Mouse (Mus musculus): Measurements from ENCODE around the gene Tstd2. TPM values are rescaled to one million over a fixed set of nuclear protein-coding genes. Genes with fewer than 3 reads are reported as not detected.

Gene Tstd2
- polyA plus RNA-seq (2016; fragmentation: Nextera tagmentation; extraction: Ambion mirVana): 51.0 and 60.9 TPM in 2 replicates

GRCm38 (mm10) chr4:46138287-46139222 lies at the start of gene Tstd2, which contains the start of gene Ncbp1:
Gene Tstd2, minus strand, starts transcription at chr4:46138694.
Gene Ncbp1, plus strand, starts transcription at chr4:46138613.
- H3K9ac ChIP-seq: peak within 1 kb of the TSS; percentile 92
- peak within 1 kb of the TSS; percentile 87 for H3K4me2 ChIP-seq (replicated peaks)
- peaks cover 13% of the 10 kb centered on the region for H3K36me3 ChIP-seq
- H3K4me3 ChIP-seq: peak within 1 kb of the TSS; percentile 92
- no peaks in the 10 kb centered on the region for H3K27me3 ChIP-seq (replicated peaks)
- ATAC-seq (ENCODE audit: low FRiP score, low read depth): peak; percentile 91
- no peaks in the 10 kb centered on the region for H3K9me3 ChIP-seq
- H3K27ac ChIP-seq: peak within 1 kb of the TSS; percentile 94
- under 1% methylated on average over 89 of the region's 90 CpGs for WGBS
- peaks cover 17% of the 10 kb centered on the region for H3K4me1 ChIP-seq

GRCm38 (mm10) chr4:46186466-46186865 lies 48.0 kb upstream of the Tstd2 start:
- Histone ChIP-seq H3K9me3 (no peaks in the 10 kb centered on the region), H3K4me1 (no peaks in the 10 kb centered on the region), H3K9ac (no peak overlapping the region), H3K27me3 (replicated peaks) (no peaks in the 10 kb centered on the region), H3K4me2 (replicated peaks) (no peak overlapping the region), H3K36me3 (peaks cover 60% of the 10 kb centered on the region), H3K27ac (no peak overlapping the region), H3K4me3 (no peak overlapping the region)
- 86% methylated on average over 3 of the region's 3 CpGs for WGBS
- no peak for ATAC-seq (ENCODE audit: low FRiP score, low read depth)

GRCm38 (mm10) chr4:46185890-46186289 lies 47.4 kb upstream of the Tstd2 start:
- H3K4me1 ChIP-seq: no peaks in the 10 kb centered on the region
- no peaks in the 10 kb centered on the region for H3K27me3 ChIP-seq (replicated peaks)
- no peak overlapping the region for H3K4me3 ChIP-seq
- H3K27ac ChIP-seq: no peak overlapping the region
- no peak overlapping the region for H3K9ac ChIP-seq
- no peak overlapping the region for H3K4me2 ChIP-seq (replicated peaks)
- ATAC-seq (ENCODE audit: low FRiP score, low read depth): no peak
- H3K36me3 ChIP-seq: peaks cover 63% of the 10 kb centered on the region
- WGBS: 88% methylated on average over 9 of the region's 9 CpGs
- no peaks in the 10 kb centered on the region for H3K9me3 ChIP-seq

- Histone ChIP-seq H3K9me3 (no peaks in the 10 kb centered on the region), H3K36me3 (peaks cover 63% of the 10 kb centered on the region), H3K4me2 (replicated peaks) (no peak overlapping the region), H3K9ac (no peak overlapping the region), H3K4me1 (no peaks in the 10 kb centered on the region), H3K4me3 (no peak overlapping the region), H3K27ac (no peak overlapping the region), H3K27me3 (replicated peaks) (no peaks in the 10 kb centered on the region)
- ATAC-seq (ENCODE audit: low FRiP score, low read depth): no peak
- 83% methylated on average over 8 of the region's 8 CpGs for WGBS
These were observed 46.9 kb upstream of the Tstd2 start for GRCm38 (mm10) chr4:46185423-46185822.

GRCm38 (mm10) chr4:46182181-46182580 lies 43.7 kb upstream of the Tstd2 start:
- H3K27me3 ChIP-seq (replicated peaks): no peaks in the 10 kb centered on the region
- H3K36me3 ChIP-seq: peaks cover 64% of the 10 kb centered on the region
- H3K9me3 ChIP-seq: no peaks in the 10 kb centered on the region
- no peak overlapping the region for H3K4me2 ChIP-seq (replicated peaks)
- H3K4me1 ChIP-seq: no peaks in the 10 kb centered on the region
- no peak overlapping the region for H3K27ac ChIP-seq
- no peak for ATAC-seq (ENCODE audit: low FRiP score, low read depth)
- H3K9ac ChIP-seq: no peak overlapping the region
- WGBS: 87% methylated on average over 7 of the region's 7 CpGs
- no peak overlapping the region for H3K4me3 ChIP-seq

- H3K9ac ChIP-seq: no peak overlapping the region
- 66% methylated on average over 6 of the region's 6 CpGs for WGBS
- H3K9me3 ChIP-seq: no peaks in the 10 kb centered on the region
- no peak overlapping the region for H3K27ac ChIP-seq
- H3K27me3 ChIP-seq (replicated peaks): no peaks in the 10 kb centered on the region
- ATAC-seq (ENCODE audit: low FRiP score, low read depth): no peak
- no peak overlapping the region for H3K4me3 ChIP-seq
- peaks cover 66% of the 10 kb centered on the region for H3K36me3 ChIP-seq
- no peaks in the 10 kb centered on the region for H3K4me1 ChIP-seq
- no peak overlapping the region for H3K4me2 ChIP-seq (replicated peaks)
These were observed 42.7 kb upstream of the Tstd2 start for GRCm38 (mm10) chr4:46181168-46181567.

- WGBS: 87% methylated on average over 7 of the region's 7 CpGs
- H3K36me3 ChIP-seq: peaks cover 70% of the 10 kb centered on the region
- no peak for ATAC-seq (ENCODE audit: low FRiP score, low read depth)
- no peak overlapping the region for H3K4me2 ChIP-seq (replicated peaks)
- no peak overlapping the region for H3K9ac ChIP-seq
- no peaks in the 10 kb centered on the region for H3K9me3 ChIP-seq
- H3K27me3 ChIP-seq (replicated peaks): no peaks in the 10 kb centered on the region
- no peak overlapping the region for H3K4me3 ChIP-seq
- H3K27ac ChIP-seq: no peak overlapping the region
- no peaks in the 10 kb centered on the region for H3K4me1 ChIP-seq
These were observed 39.0 kb upstream of the Tstd2 start for GRCm38 (mm10) chr4:46177496-46177895.

- H3K4me2 ChIP-seq (replicated peaks): no peak overlapping the region
- no peaks in the 10 kb centered on the region for H3K9me3 ChIP-seq
- no peaks in the 10 kb centered on the region for H3K27me3 ChIP-seq (replicated peaks)
- H3K9ac ChIP-seq: no peak overlapping the region
- H3K4me3 ChIP-seq: no peak overlapping the region
- H3K27ac ChIP-seq: no peak overlapping the region
- ATAC-seq (ENCODE audit: low FRiP score, low read depth): no peak
- peaks cover 69% of the 10 kb centered on the region for H3K36me3 ChIP-seq
- no peaks in the 10 kb centered on the region for H3K4me1 ChIP-seq
- WGBS: 85% methylated on average over 5 of the region's 5 CpGs
These were observed 38.5 kb upstream of the Tstd2 start for GRCm38 (mm10) chr4:46177018-46177417.

- Histone ChIP-seq H3K4me3 (no peak overlapping the region), H3K27ac (no peak overlapping the region), H3K9me3 (no peaks in the 10 kb centered on the region), H3K27me3 (replicated peaks) (no peaks in the 10 kb centered on the region), H3K4me2 (replicated peaks) (no peak overlapping the region), H3K9ac (no peak overlapping the region), H3K4me1 (no peaks in the 10 kb centered on the region), H3K36me3 (peaks cover 70% of the 10 kb centered on the region)
- 80% methylated on average over 4 of the region's 4 CpGs for WGBS
- no peak for ATAC-seq (ENCODE audit: low FRiP score, low read depth)
These were observed 37.8 kb upstream of the Tstd2 start for GRCm38 (mm10) chr4:46176313-46176712.

- Histone ChIP-seq H3K4me2 (replicated peaks) (no peak overlapping the region), H3K4me3 (no peak overlapping the region), H3K4me1 (no peaks in the 10 kb centered on the region), H3K36me3 (peaks cover 91% of the 10 kb centered on the region), H3K27ac (no peak overlapping the region), H3K27me3 (replicated peaks) (no peaks in the 10 kb centered on the region), H3K9ac (no peak overlapping the region), H3K9me3 (no peaks in the 10 kb centered on the region)
- 90% methylated on average over 7 of the region's 7 CpGs for WGBS
- ATAC-seq (ENCODE audit: low FRiP score, low read depth): no peak
These were observed 33.3 kb upstream of the Tstd2 start for GRCm38 (mm10) chr4:46171761-46172160.

GRCm38 (mm10) chr4:46165831-46166230 lies 27.3 kb upstream of the Tstd2 start:
- Histone ChIP-seq H3K36me3 (peaks cover 87% of the 10 kb centered on the region), H3K9me3 (no peaks in the 10 kb centered on the region), H3K4me3 (no peak overlapping the region), H3K9ac (no peak overlapping the region), H3K4me2 (replicated peaks) (no peak overlapping the region), H3K4me1 (no peaks in the 10 kb centered on the region), H3K27ac (no peak overlapping the region), H3K27me3 (replicated peaks) (no peaks in the 10 kb centered on the region)
- no peak for ATAC-seq (ENCODE audit: low FRiP score, low read depth)
- WGBS: 95% methylated on average over 5 of the region's 5 CpGs

- H3K4me1 ChIP-seq: no peaks in the 10 kb centered on the region
- H3K9me3 ChIP-seq: no peaks in the 10 kb centered on the region
- no peak overlapping the region for H3K4me2 ChIP-seq (replicated peaks)
- no peak overlapping the region for H3K4me3 ChIP-seq
- 84% methylated on average over 2 of the region's 2 CpGs for whole genome bisulfite sequencing
- no peak overlapping the region for H3K27ac ChIP-seq
- no peaks in the 10 kb centered on the region for H3K27me3 ChIP-seq (replicated peaks)
- peaks cover 81% of the 10 kb centered on the region for H3K36me3 ChIP-seq
- ATAC-seq (ENCODE audit: low FRiP score, low read depth): no peak
- no peak overlapping the region for H3K9ac ChIP-seq
These were observed 25.5 kb upstream of the Tstd2 start for GRCm38 (mm10) chr4:46164027-46164426.
